Mouse (Mus musculus): ENCODE measurements around the gene Ifitm1.
"Not testable (repeated sequence)": the region's sequence is repeated elsewhere in the genome, so short reads cannot be mapped to it uniquely, and the experiment has no call there.

The Ifitm1 gene

GRCm38 (mm10) chr7:140975465-140975864, 8.4 kb downstream of the Ifitm1 start:
- DNase-seq (ENCODE audit: low spot score): no peak

- not testable (repeated sequence) for DNase-seq (ENCODE audit: low spot score)
These were observed 9.7 kb downstream of the Ifitm1 start for GRCm38 (mm10) chr7:140976720-140977119.

GRCm38 (mm10) chr7:140981704-140982103, 14.7 kb downstream of the Ifitm1 start:
- DNase-seq (ENCODE audit: low spot score): no peak

GRCm38 (mm10) chr7:140982971-140983370, 15.9 kb downstream of the Ifitm1 start:
- DNase-seq (ENCODE audit: low spot score): no peak

- no peak for DNase-seq (ENCODE audit: low spot score)
These were observed 20.4 kb downstream of the Ifitm1 start for GRCm38 (mm10) chr7:140987182-140988138.

- DNase-seq (ENCODE audit: low spot score): no peak
These were observed 22.0 kb downstream of the Ifitm1 start for GRCm38 (mm10) chr7:140989022-140989421.

GRCm38 (mm10) chr7:140990185-140990584, 23.2 kb downstream of the Ifitm1 start:
- no peak for DNase-seq (ENCODE audit: low spot score)

GRCm38 (mm10) chr7:140990622-140991021, 23.6 kb downstream of the Ifitm1 start:
- DNase-seq (ENCODE audit: low spot score): no peak

GRCm38 (mm10) chr7:140991117-140991689, 24.2 kb downstream of the Ifitm1 start:
- no peak for DNase-seq (ENCODE audit: low spot score)

- DNase-seq (ENCODE audit: low spot score): no peak
These were observed 30.8 kb downstream of the Ifitm1 start for GRCm38 (mm10) chr7:140997817-140998216.

GRCm38 (mm10) chr7:140998853-140999700, 32.1 kb downstream of the Ifitm1 start:
- no peak for DNase-seq (ENCODE audit: low spot score)

GRCm38 (mm10) chr7:141000881-141001708, 34.1 kb downstream of the Ifitm1 start:
- no peak for DNase-seq (ENCODE audit: low spot score)

GRCm38 (mm10) chr7:141003248-141004010, 36.4 kb downstream of the Ifitm1 start:
- no peak for DNase-seq (ENCODE audit: low spot score)

GRCm38 (mm10) chr7:141006446-141006845, 39.4 kb downstream of the Ifitm1 start:
- no peak for DNase-seq (ENCODE audit: low spot score)

- peak; percentile 17 for DNase-seq (ENCODE audit: low spot score)
These were observed 39.9 kb downstream of the Ifitm1 start for GRCm38 (mm10) chr7:141006914-141007313.

- DNase-seq (ENCODE audit: low spot score): peak; percentile 22
These were observed 41.3 kb downstream of the Ifitm1 start for GRCm38 (mm10) chr7:141008312-141008761.

- DNase-seq (ENCODE audit: low spot score): peak; percentile 62
These were observed 42.1 kb downstream of the Ifitm1 start for GRCm38 (mm10) chr7:141008938-141009660.

GRCm38 (mm10) chr7:141009665-141010064, 42.6 kb downstream of the Ifitm1 start:
- DNase-seq (ENCODE audit: low spot score): no peak

GRCm38 (mm10) chr7:141010593-141010992, 43.6 kb downstream of the Ifitm1 start, which contains the start of gene Ifitm3:
TSS of gene Ifitm3 (minus strand) at chr7:141010770.
- DNase-seq (ENCODE audit: low spot score): peak; percentile 49
